Comparison of ENCODE assay signal across 8 mouse cellular contexts in genomic region chr4:134468578-134469266, GRCm38 (mm10). TPM values are rescaled to one million over a fixed set of nuclear protein-coding genes. Genes with fewer than 3 reads are reported as not detected.
A peak's percentile ranks its signal among the peaks of the same experiment; 100 is the strongest.
DNase-seq lines count a peak whose midpoint lies in the region; ATAC-seq and TF ChIP-seq lines count a peak whose summit lies in the region.

No protein-coding gene starts in this region.

- H3K4me3 ChIP-seq in heart, embryonic 12.5 days, result peak overlapping the region; percentile 84
- H3K4me3 ChIP-seq in kidney, postnatal 0 days (replicated peaks; ENCODE audit: low read depth, low read length), result peak overlapping the region; percentile 76
- peak overlapping the region; percentile 84 for H3K4me3 ChIP-seq in liver, embryonic 11.5 days (ENCODE audit: low read depth, low read length)
- H3K4me3 ChIP-seq in stomach, embryonic 14.5 days (ENCODE audit: low read depth, low read length), result peak overlapping the region; percentile 94

- peaks cover 25% of the 10 kb centered on the region for H3K36me3 ChIP-seq in heart, embryonic 12.5 days
- peaks cover 7% of the 10 kb centered on the region; the same call in 1 of the 2 replicates for H3K36me3 ChIP-seq in kidney, postnatal 0 days (ENCODE audit: insufficient read depth, low read length)
- H3K36me3 ChIP-seq in liver, embryonic 11.5 days (ENCODE audit: control insufficient read depth, insufficient read depth, low read length), result peaks cover 16% of the 10 kb centered on the region
- peaks cover 26% of the 10 kb centered on the region for H3K36me3 ChIP-seq in stomach, embryonic 14.5 days (ENCODE audit: control insufficient read depth, insufficient read depth, low read length)

- no peaks in the 10 kb centered on the region for H3K27me3 ChIP-seq in heart, embryonic 12.5 days (replicated peaks)
- no peaks in the 10 kb centered on the region for H3K27me3 ChIP-seq in kidney, postnatal 0 days (ENCODE audit: insufficient read depth, low read length)
- H3K27me3 ChIP-seq in liver, embryonic 11.5 days (replicated peaks; ENCODE audit: control insufficient read depth, insufficient read depth, low read length), result no peaks in the 10 kb centered on the region
- no peaks in the 10 kb centered on the region for H3K27me3 ChIP-seq in stomach, embryonic 14.5 days (ENCODE audit: control insufficient read depth, insufficient read depth, low read length)

- peak; percentile 99 for DNase-seq in B cell, adult 2 months
- peak; percentile 96 for DNase-seq in brain, adult 2 months (ENCODE audit: low read depth, low spot score)
- DNase-seq in kidney, postnatal 0 days (ENCODE audit: low spot score), result peak; percentile 96
- peak; percentile 96 for DNase-seq in liver, embryonic 11.5 days (ENCODE audit: low spot score)
- DNase-seq in naive thymus-derived CD4-positive, alpha-beta T cell, adult 2 months (ENCODE audit: low read depth), result peak; percentile 95

- H3K9me3 ChIP-seq in heart, embryonic 12.5 days (replicated peaks), result 0 out of 2 replicates have a peak, but pooled peaks cover 3% of the 10 kb centered on the region
- H3K9me3 ChIP-seq in kidney, postnatal 0 days (replicated peaks; ENCODE audit: low read length), result no peaks in the 10 kb centered on the region
- no peaks in the 10 kb centered on the region for H3K9me3 ChIP-seq in liver, embryonic 11.5 days (ENCODE audit: control insufficient read depth, low read length)
- no peaks in the 10 kb centered on the region for H3K9me3 ChIP-seq in stomach, embryonic 14.5 days (ENCODE audit: control insufficient read depth, low read depth, low read length)

- WGBS in heart, embryonic 12.5 days, result under 1% methylated on average over 57 of the region's 68 CpGs
- WGBS in kidney, postnatal 0 days, result under 1% methylated on average over 68 of the region's 68 CpGs
- under 1% methylated on average over 67 of the region's 68 CpGs for WGBS in liver, embryonic 11.5 days
- under 1% methylated on average over 68 of the region's 68 CpGs for WGBS in stomach, embryonic 14.5 days

- peaks cover 19% of the 10 kb centered on the region for H3K4me1 ChIP-seq in heart, embryonic 12.5 days (replicated peaks)
- H3K4me1 ChIP-seq in kidney, postnatal 0 days (replicated peaks; ENCODE audit: insufficient read depth, low read length), result peaks cover 9% of the 10 kb centered on the region; the same call in 1 of the 2 replicates
- H3K4me1 ChIP-seq in liver, embryonic 11.5 days (replicated peaks; ENCODE audit: control insufficient read depth, insufficient read depth, low read length), result peaks cover 10% of the 10 kb centered on the region
- H3K4me1 ChIP-seq in stomach, embryonic 14.5 days (ENCODE audit: control insufficient read depth, insufficient read depth, low read length), result peaks cover 2% of the 10 kb centered on the region; the same call in 1 of the 2 replicates

- TF ChIP-seq CTCF in kidney, postnatal 0 days (IDR thresholded peaks at IDR 0.05; ENCODE audit: low read depth), result no peak

- peak overlapping the region; percentile 93 for H3K4me2 ChIP-seq in heart, embryonic 12.5 days
- H3K4me2 ChIP-seq in kidney, postnatal 0 days (ENCODE audit: low read length), result peak overlapping the region; percentile 98
- peak overlapping the region; percentile 97 for H3K4me2 ChIP-seq in liver, embryonic 11.5 days
- peak overlapping the region; percentile 88 for H3K4me2 ChIP-seq in stomach, embryonic 14.5 days (replicated peaks; ENCODE audit: low read depth, low read length)

- peak overlapping the region; percentile 95 for H3K9ac ChIP-seq in heart, embryonic 12.5 days
- peak overlapping the region; percentile 81 for H3K9ac ChIP-seq in kidney, postnatal 0 days (ENCODE audit: low read depth, low read length)
- peak overlapping the region; percentile 96 for H3K9ac ChIP-seq in liver, embryonic 11.5 days (ENCODE audit: low read depth, low read length)
- H3K9ac ChIP-seq in stomach, embryonic 14.5 days (replicated peaks; ENCODE audit: low read depth, low read length), result peak overlapping the region; percentile 94

- ATAC-seq in erythroblast, adult 5-6 weeks (replicated peaks; ENCODE audit: low FRiP score, poor library complexity, severe bottlenecking), result peak; percentile 87
- peak; percentile 90 for ATAC-seq in heart, embryonic 12.5 days (ENCODE audit: insufficient number of reproducible peaks, low FRiP score)
- ATAC-seq in kidney, postnatal 0 days (replicated peaks; ENCODE audit: low FRiP score, low read depth), result peak; percentile 89
- peak; percentile 83 for ATAC-seq in liver, embryonic 11.5 days (replicated peaks; ENCODE audit: low FRiP score)
- ATAC-seq in stomach, embryonic 14.5 days (ENCODE audit: insufficient number of reproducible peaks, insufficient read depth, low FRiP score, low read depth), result peak; percentile 88

- H3K27ac ChIP-seq in heart, embryonic 12.5 days (ENCODE audit: poor library complexity, severe bottlenecking), result peak overlapping the region; percentile 91
- H3K27ac ChIP-seq in kidney, postnatal 0 days, result peak overlapping the region; percentile 86
- H3K27ac ChIP-seq in liver, embryonic 11.5 days (ENCODE audit: low read depth, low read length), result peak overlapping the region; percentile 85
- peak overlapping the region; percentile 96 for H3K27ac ChIP-seq in stomach, embryonic 14.5 days (ENCODE audit: low read length)

RNA-seq across cellular contexts. Expression of gene Stmn1, which starts 0.6 kb away (rescaled TPM):
- 207 and 212 TPM in 2 replicates for total RNA-seq in erythroblast, adult 5-6 weeks (2015; ENCODE audit: low replicate concordance)
- 201 and 236 TPM in 2 replicates for total RNA-seq in erythroblast, adult 5-6 weeks (2017; ENCODE audit: low replicate concordance)
- 924 and 950 TPM in 2 replicates for polyA plus RNA-seq in heart, embryonic 12.5 days (2016; fragmentation: Nextera tagmentation; extraction: Ambion mirVana)
- polyA plus RNA-seq in kidney, postnatal 0 days (2015; fragmentation: Nextera tagmentation; extraction: Ambion mirVana), result 926 and 1,019 TPM in 2 replicates
- 896 and 908 TPM in 2 replicates for polyA plus RNA-seq in liver, embryonic 11.5 days (2014; fragmentation: Nextera tagmentation; extraction: Ambion mirVana)
- polyA plus RNA-seq in stomach, embryonic 14.5 days (2014; fragmentation: Nextera tagmentation; extraction: Ambion mirVana), result 1,523 and 1,653 TPM in 2 replicates

RNA-seq across cellular contexts. Expression of gene Paqr7, which starts 27.8 kb away (rescaled TPM):
- total RNA-seq in erythroblast, adult 5-6 weeks (2015; ENCODE audit: low replicate concordance), result 1.7 and 4.4 TPM in 2 replicates
- 2.1 and 7.8 TPM in 2 replicates for total RNA-seq in erythroblast, adult 5-6 weeks (2017; ENCODE audit: low replicate concordance)
- polyA plus RNA-seq in heart, embryonic 12.5 days (2016; fragmentation: Nextera tagmentation; extraction: Ambion mirVana), result 12.3 and 12.9 TPM in 2 replicates
- 5.4 and 5.7 TPM in 2 replicates for polyA plus RNA-seq in kidney, postnatal 0 days (2015; fragmentation: Nextera tagmentation; extraction: Ambion mirVana)
- polyA plus RNA-seq in liver, embryonic 11.5 days (2014; fragmentation: Nextera tagmentation; extraction: Ambion mirVana), result 2.5 and 3.0 TPM in 2 replicates
- 2.2 and 2.3 TPM in 2 replicates for polyA plus RNA-seq in stomach, embryonic 14.5 days (2014; fragmentation: Nextera tagmentation; extraction: Ambion mirVana)

RNA-seq across cellular contexts. Expression of gene Aunip, which starts 42.1 kb away (rescaled TPM):
- total RNA-seq in erythroblast, adult 5-6 weeks (2015; ENCODE audit: low replicate concordance), result 4.0 and 7.3 TPM in 2 replicates
- 6.8 and 8.4 TPM in 2 replicates for total RNA-seq in erythroblast, adult 5-6 weeks (2017; ENCODE audit: low replicate concordance)
- polyA plus RNA-seq in heart, embryonic 12.5 days (2016; fragmentation: Nextera tagmentation; extraction: Ambion mirVana), result 11.4 and 12.0 TPM in 2 replicates
- 5.2 and 7.0 TPM in 2 replicates for polyA plus RNA-seq in kidney, postnatal 0 days (2015; fragmentation: Nextera tagmentation; extraction: Ambion mirVana)
- 15.9 and 18.5 TPM in 2 replicates for polyA plus RNA-seq in liver, embryonic 11.5 days (2014; fragmentation: Nextera tagmentation; extraction: Ambion mirVana)
- 4.6 and 5.4 TPM in 2 replicates for polyA plus RNA-seq in stomach, embryonic 14.5 days (2014; fragmentation: Nextera tagmentation; extraction: Ambion mirVana)

Comparison
In these comparisons a context has a peak if more than half of its experiments do, and no peak if none do; other contexts are left out.
1. Peak in every context shown above with its lines: DNase-seq, ATAC-seq, H3K4me3 ChIP-seq and H3K27ac ChIP-seq.